In the genomic region with DNA sequence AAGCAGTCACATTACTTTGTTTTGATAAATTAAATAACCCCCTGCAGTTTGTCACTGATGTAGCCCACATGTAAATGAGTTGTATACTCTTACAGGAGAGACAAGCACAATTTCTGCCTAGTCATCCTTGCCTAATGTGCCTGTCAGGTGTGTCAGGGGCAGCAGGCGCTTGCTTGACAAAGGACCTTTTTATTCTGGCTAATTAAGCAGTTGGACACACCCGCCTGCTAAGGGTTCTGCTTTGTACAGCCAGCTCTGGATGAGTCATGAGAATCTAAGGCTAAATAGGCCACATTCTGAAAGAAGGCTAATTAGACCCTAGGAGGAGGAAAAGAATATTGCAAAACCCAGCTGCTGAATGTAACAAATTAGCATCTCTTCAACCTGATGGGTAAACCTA, we compare ENCODE assay signal across 8 mouse cellular contexts.
DNase-seq lines count a peak whose midpoint lies in the region; ATAC-seq and TF ChIP-seq lines count a peak whose summit lies in the region.

No protein-coding gene starts in this region.

- peak; percentile 72; the same call in 1 of the 2 replicates for ATAC-seq in stomach, postnatal 0 days (ENCODE audit: low FRiP score, low TSS enrichment)
- ATAC-seq in heart, embryonic 11.5 days (replicated peaks; ENCODE audit: insufficient number of reproducible peaks, low FRiP score, low TSS enrichment) = no peak

- no peak overlapping the region for H3K9ac ChIP-seq in stomach, postnatal 0 days (ENCODE audit: low read length)
- H3K9ac ChIP-seq in heart, embryonic 11.5 days (ENCODE audit: low read depth, low read length) = no peak overlapping the region

- no peaks in the 10 kb centered on the region for H3K36me3 ChIP-seq in stomach, postnatal 0 days (ENCODE audit: control insufficient read depth, insufficient read depth, low read length)
- H3K36me3 ChIP-seq in heart, embryonic 11.5 days (ENCODE audit: control insufficient read depth, insufficient read depth, low read length) = no peaks in the 10 kb centered on the region

- H3K4me3 ChIP-seq in left cerebral cortex, adult 2 months = no peak overlapping the region
- no peak overlapping the region for H3K4me3 ChIP-seq in stomach, postnatal 0 days (ENCODE audit: low read depth, low read length)
- no peak overlapping the region for H3K4me3 ChIP-seq in heart, embryonic 11.5 days (ENCODE audit: low read depth, low read length)

- 50% methylated on average over 2 of the region's 2 CpGs for WGBS in stomach, postnatal 0 days
- WGBS in heart, embryonic 11.5 days (ENCODE audit: insufficient replicate concordance) = 67% methylated on average over 2 of the region's 2 CpGs

- H3K9me3 ChIP-seq in stomach, postnatal 0 days (ENCODE audit: control insufficient read depth, low read length) = no peaks in the 10 kb centered on the region
- H3K9me3 ChIP-seq in heart, embryonic 11.5 days (replicated peaks; ENCODE audit: control insufficient read depth, low read length) = no peaks in the 10 kb centered on the region

- no peak overlapping the region for H3K4me2 ChIP-seq in stomach, postnatal 0 days (replicated peaks; ENCODE audit: low read depth)
- H3K4me2 ChIP-seq in heart, embryonic 11.5 days = no peak overlapping the region

- H3K4me1 ChIP-seq in stomach, postnatal 0 days (replicated peaks; ENCODE audit: control insufficient read depth, insufficient read depth) = no peaks in the 10 kb centered on the region
- peaks cover 6% of the 10 kb centered on the region for H3K4me1 ChIP-seq in heart, embryonic 11.5 days (ENCODE audit: control insufficient read depth, insufficient read depth, low read length)

- DNase-seq in frontal cortex, adult 2 months (ENCODE audit: extremely low spot score in 1 of 2, low spot score in 1 of 2) = peak; percentile 38 to 57
- no peak for DNase-seq in frontal cortex, postnatal 25 days (ENCODE audit: low spot score in 2 of 2)
- DNase-seq in WW6 (ENCODE audit: low read depth, low spot score) = peak; percentile 62
- peak; percentile 46 for DNase-seq in fibroblast of lung, adult 2 months (ENCODE audit: low read depth)
- peak in 1 of 2 experiments; percentile 44 for DNase-seq in left cerebral cortex, adult 2 months (ENCODE audit: extremely low spot score in 1 of 2, low spot score in 2 of 2)
- peak; percentile 42 for DNase-seq in stomach, postnatal 0 days (ENCODE audit: low spot score)
- no peak for DNase-seq in yolk sac, embryonic 10.5 days (ENCODE audit: low spot score)

- TF ChIP-seq EP300 in stomach, postnatal 0 days (optimal IDR thresholded peaks at IDR 0.05) = no peak

- intact Hi-C loops in left cerebral cortex, adult 2 months (cut with DNase I) = no loop called here

- peak overlapping the region; percentile 60 for H3K27ac ChIP-seq in left cerebral cortex, adult 2 months
- H3K27ac ChIP-seq in stomach, postnatal 0 days (replicated peaks) = no peak overlapping the region
- no peak overlapping the region for H3K27ac ChIP-seq in heart, embryonic 11.5 days (ENCODE audit: low read depth, low read length)

- no peak for TF ChIP-seq CTCF in left cerebral cortex, adult 2 months (IDR thresholded peaks at IDR 0.05)
- TF ChIP-seq CTCF in stomach, postnatal 0 days (IDR thresholded peaks at IDR 0.05; ENCODE audit: low read depth) = no peak

- H3K27me3 ChIP-seq in stomach, postnatal 0 days (ENCODE audit: control insufficient read depth, insufficient read depth, low read length) = no peaks in the 10 kb centered on the region
- no peaks in the 10 kb centered on the region for H3K27me3 ChIP-seq in heart, embryonic 11.5 days (ENCODE audit: control insufficient read depth, insufficient read depth, low read length)

Comparison
In these comparisons a context has a peak if more than half of its experiments do, and no peak if none do; other contexts are left out.
1. DNase-seq: peak in frontal cortex, adult 2 months (2 of 2), WW6 (single experiment), fibroblast of lung, adult 2 months (single experiment) and stomach, postnatal 0 days (single experiment); none in frontal cortex, postnatal 25 days (0 of 2) and yolk sac, embryonic 10.5 days (single experiment).